Mouse (Mus musculus) left cerebral cortex, postnatal 10 days (tissue): Measurements from ENCODE around the gene Efna5. TPM values are rescaled to one million over a fixed set of nuclear protein-coding genes. Genes with fewer than 3 reads are reported as not detected.

Experiments used
- DNase-seq, 2 experiments: peaks; one replicate each; pipeline ENCODE4 v3.0.0; 2021 to 2022; ENCODE audit warnings: low spot score in 2 of 2, mixed read lengths in 1 of 2; ENCODE audit errors: extremely low spot score in 1 of 2
- intact Hi-C: fragments of 180-260 bp; cut with DNase I; formaldehyde crosslinking; loops from one replicate; pipeline ENCODE4 v1.15.1; 2025
- total RNA-seq, 2 experiments: library from RNA; stranded (reverse); gene quantifications; 2 replicates each; pipeline ENCODE4 v1.2.3; 2021

Gene Efna5
- total RNA-seq, 2 experiments from 2014 or later = 44.2 to 44.4 TPM

DNA sequence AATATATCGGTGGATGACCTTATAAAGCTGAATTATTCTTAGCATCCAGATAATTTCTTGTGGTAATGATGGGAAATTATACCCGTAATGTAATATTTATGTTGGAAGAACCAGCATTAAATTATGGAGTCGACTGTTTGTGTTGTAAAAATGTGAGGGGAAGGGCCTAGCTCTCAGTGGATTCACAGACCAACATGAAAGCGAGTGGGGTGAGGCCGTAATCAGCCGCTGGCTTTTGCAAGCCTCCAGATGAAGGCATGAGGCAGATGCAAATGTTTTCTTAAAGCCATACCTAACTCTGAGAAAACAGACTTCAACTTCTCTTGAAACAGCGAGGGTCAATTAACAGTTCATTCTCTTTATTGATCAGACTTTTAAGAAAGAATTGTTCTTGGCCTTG, 106.4 kb downstream of the Efna5 start:
- no peak for DNase-seq
- intact Hi-C loops = no loop called here

DNA sequence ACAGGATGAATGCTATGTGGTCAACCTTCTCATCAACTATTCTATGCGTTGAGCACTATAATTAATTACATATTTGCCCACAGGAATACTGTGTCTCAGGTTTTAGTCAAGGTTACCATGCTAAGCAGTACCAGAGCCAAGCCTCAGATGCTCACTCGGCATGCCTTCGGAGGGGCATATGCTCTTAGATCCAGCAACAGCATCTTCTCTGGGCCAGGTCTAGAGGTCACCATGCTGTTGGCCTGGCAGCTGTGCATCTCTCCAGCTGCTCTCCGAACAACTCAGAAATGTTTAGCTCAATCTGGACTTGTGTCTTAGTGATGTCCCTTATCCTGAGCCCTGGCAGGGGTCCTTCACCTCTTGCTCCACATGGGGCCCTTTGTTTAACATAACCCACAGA, 114.4 kb downstream of the Efna5 start:
- no peak for DNase-seq
- intact Hi-C loops = no loop called here

DNA sequence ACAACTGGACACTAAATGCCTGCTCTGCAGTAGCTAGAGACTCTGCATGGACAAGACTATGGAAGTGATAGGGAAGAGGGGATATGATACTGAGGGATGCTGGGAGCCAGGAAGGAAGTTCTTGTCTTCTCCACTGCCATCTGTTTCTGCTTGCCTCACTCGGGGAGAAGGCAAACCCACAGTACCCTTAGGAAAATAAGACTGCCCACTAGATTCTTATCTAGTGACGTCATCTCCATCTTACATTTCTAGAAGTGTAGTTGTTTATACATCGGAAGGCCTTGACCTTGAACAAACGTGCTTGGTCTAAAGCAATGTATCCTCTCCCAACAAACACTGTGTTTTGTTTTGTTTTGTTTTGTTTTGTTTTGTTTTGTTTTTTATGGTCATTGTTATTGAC, 116.0 kb downstream of the Efna5 start:
- intact Hi-C loops = no loop called here
- DNase-seq = no peak

DNA sequence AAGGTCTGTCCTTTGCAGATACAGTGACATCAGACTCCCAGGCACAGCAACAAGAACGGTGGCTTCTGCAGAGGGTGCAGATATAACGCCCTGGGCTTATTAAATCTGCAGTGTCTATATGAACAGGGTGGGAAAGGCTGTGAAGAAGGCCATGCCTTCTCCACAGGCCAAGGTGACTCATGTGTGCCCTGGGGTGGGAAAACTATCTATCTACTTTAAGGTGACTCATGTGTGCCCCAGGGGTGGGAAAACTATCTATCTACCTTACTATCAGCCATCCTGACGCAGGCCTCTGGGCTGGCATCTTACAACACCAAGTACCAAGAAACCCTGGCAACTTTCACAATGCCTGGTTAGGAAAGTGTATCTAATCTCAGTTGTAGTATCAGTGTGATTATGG, 124.2 kb downstream of the Efna5 start:
- intact Hi-C loops = no loop called here
- no peak for DNase-seq

DNA sequence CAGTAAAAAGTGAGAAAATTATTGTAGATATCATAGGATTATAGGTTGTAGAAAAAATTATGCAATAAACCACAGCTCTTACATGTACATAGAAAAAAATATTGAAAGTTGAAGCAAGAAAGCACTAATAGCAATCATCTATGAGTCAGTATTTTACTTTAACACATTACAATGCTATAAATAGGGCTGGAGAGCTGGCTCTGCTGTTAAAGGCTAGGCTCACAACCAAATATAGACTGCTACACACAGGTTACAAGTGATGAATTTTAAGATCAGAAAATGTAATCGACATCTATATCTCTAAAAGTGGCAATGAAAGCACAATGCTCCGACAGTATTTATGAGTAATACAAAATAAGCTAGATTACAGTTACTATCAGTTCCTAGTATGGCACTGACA, 125.5 kb downstream of the Efna5 start:
- no peak for DNase-seq

DNA sequence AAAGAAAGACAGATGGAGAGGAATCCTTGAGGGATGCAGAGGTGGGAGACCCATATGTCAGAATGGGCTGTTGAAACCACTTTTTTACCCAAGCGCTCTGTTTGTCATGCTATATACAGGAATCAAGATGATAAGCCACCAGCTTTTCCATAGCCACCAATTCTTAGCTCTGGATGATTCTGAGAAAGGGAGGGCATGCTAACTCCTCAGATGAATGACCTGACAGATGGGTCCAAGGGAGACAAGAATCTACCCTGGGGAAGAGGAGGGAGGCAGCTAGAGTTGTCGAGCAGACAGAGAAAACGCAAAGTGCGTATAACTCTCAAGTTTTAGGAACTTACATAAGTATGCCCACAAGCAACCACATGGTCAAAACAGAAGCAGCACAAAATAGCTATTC, 126.5 kb downstream of the Efna5 start:
- intact Hi-C loops = no loop called here
- DNase-seq = no peak

More for the DNA sequence above, 125.5 kb downstream of the Efna5 start:
- intact Hi-C loops = no loop called here

DNA sequence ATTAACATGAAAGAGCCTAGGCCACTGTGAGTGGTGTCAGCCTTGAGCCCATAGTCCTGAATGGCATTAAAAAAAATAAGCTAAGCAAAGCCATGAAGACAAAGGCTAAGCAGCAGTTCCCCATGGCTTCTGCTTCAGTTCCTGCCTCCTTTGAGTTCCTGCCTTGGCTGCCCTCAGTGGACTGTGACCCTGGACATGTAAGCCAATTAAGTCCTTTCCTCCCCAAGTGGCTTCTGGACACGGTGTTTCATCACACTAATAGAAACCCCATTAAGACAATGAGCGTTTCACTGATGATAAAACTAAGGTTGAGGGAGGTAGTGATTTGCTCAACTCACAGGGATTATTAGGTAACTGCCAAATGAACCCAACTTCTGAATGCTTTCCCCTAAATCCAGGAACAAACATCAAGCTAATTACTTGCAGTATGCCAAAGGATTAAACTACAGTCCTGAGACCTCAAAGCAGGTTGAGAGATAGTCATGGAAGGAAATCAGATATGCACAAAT, 128.7 kb downstream of the Efna5 start:
- intact Hi-C loops = no loop called here
- no peak for DNase-seq

DNA sequence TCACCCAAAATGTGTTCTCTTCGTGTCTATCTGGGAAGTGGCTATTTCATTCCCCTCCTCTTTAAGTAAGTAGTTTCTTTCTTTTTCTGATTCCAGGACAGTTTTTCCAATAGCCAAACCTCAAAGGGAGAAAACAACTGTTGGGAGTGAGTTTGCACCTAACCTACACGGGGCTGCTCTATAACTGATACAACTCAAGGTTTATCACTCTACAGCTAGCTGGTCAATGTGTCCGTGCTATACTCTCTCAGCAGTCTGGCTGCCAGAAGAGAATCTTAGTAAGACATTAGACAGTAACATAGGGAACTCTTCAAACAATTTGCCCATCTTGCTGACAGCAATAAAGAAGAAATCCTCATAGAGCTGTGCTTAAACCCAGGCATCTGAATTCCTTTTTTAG, 130.5 kb downstream of the Efna5 start:
- no peak for DNase-seq
- intact Hi-C loops = no loop called here

DNA sequence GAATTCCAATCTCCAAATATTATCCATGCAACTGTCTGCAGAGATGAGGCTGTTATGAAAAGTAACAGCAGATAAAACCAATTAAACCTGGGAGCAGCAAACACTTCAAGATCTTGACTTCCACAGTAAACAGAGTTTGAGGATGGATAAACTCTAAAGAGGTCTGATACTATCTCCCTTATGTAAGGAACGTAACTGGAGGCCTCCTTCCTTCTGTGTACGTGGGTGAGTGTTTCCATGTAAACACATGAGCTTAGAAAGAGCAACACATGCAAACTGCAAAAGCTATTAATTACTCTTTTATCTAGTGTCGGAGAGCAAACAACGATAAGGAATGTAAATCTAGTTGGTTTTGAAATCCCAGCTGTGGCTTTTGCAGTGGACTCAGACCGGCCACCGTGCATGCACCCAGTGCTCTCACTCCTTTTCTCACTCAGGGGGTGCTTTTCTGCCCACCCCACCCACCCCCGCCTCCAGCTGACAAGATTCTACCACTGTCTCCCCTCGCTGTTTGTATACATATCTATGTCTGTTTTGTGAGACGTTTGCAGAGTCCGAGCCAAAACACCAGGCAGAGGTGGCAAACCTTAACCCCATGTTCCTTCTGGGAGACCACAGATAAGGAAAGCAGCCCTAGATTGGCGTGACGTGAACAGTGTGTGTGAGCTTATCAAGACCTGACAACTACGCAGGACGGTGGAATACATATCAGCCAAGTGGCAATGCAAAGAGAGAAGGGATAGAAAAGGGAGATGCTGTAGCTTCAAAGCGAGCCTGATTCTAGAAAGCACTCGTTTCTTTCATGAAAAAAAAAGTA, 132.1 kb downstream of the Efna5 start:
- intact Hi-C loops = no loop called here
- DNase-seq = no peak

DNA sequence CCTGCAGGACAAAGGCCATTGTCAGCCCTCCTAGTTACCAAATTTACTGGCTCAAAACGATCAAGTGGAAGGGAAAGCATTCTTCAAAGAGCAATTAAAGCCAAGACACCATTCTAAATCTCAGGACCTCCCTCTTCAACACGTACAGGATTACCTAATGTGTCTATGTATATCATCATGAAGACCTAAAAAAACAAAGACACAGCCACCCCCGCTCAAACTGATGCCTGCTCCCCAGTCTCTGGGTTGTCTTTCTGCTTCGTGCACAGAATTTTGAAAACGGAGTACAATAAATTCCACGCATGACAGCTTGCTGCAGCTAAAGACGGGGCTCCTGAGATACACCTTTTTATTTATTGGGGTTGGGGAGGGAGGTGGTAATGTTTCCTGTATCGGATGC, 133.7 kb downstream of the Efna5 start:
- no peak for DNase-seq
- intact Hi-C loops = no loop called here

DNA sequence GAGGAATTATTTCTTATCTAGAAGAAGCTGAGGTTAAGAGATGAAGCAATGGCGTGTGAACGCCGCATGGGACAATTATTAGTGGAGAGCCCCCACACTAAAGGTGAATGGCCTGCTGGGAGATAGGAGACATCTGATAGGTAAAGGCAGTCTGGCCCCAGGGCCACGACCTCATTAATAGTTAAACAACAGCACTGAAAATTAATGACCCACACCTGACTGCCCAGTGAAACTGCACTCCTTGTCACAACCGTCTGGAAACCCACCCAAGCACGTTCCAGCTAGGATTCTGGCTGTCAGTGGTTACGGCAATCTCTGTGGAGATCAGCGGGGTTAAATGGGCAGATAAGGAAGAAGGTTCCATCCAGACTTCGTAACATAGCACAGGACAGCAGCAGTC, 134.3 kb downstream of the Efna5 start:
- DNase-seq = no peak
- intact Hi-C loops = no loop called here

DNA sequence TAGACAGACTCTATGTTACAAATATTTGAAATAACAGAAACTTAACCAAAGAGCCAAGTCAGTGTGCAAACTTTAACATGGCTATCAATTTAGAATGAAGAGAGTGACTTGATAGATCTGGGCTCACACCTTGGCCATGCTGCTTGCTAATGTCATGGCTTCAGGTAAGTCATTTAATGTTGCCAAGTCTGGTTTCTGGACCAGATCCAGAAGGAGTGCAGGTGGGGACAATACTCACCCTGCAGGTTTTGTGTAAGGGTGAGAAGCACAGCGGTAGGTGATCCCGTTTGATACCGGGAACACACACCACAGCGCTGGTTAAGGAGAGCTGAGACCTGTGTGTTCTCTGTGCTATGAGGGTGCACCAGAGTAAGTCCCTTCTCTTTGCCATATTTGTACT, 135.8 kb downstream of the Efna5 start:
- intact Hi-C loops = no loop called here
- no peak for DNase-seq

DNA sequence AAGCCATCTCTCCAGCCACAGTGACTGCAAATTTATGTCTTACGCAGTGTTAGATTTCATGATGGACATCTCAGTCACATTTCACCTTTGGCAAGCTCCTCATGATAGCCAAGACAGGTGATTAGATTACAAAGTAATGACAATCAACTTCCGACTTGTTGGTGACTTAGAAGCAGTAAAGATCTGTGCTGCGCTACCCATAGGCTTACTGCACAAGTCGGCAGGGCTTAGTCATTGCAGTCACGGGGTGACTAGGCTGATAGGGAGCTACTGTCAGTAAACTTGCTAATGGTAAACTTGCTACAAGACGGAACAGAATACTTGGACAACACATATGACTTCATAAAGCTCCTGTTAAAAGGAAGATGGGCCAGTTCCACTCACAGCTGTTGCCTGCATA, 136.9 kb downstream of the Efna5 start:
- intact Hi-C loops = no loop called here
- DNase-seq = no peak

DNA sequence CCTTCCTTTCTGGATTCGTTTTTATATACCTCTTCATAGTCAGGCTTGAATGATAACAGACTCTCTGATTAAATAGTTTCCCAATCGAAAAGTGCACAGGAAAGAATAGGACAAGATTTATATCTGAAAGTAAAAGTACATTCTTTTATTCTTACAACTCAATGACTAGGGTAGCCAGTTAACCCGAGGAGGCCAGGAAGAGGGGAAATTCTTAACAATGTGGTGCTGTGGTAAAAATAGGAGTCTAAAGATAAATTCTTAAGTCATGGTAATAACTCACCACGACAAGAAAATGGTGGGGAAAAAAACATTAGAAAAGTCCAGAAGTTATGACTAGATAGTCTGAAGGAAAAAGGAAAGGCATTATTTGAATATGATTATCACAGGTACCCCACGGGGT, 139.4 kb downstream of the Efna5 start:
- DNase-seq = no peak
- intact Hi-C loops = no loop called here

DNA sequence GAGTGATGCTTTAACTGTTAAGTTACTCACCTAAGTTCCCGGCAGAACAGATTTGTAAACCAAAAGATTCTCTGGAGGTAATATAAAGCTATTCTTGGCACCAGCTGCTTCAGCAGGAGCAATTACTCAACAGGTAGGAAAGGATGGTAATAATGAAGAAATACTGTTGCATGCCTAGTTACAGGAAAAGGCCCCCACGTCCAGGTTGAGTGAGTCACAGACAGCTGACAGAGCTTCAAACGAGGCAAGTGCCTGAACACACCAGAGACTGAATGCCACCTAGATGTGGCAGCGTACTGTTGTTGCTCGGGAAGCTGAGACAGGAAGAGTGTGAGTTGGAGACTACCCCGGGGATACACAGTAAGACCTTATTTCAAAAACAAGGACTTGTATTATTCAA, 140.1 kb downstream of the Efna5 start:
- intact Hi-C loops = no loop called here

DNA sequence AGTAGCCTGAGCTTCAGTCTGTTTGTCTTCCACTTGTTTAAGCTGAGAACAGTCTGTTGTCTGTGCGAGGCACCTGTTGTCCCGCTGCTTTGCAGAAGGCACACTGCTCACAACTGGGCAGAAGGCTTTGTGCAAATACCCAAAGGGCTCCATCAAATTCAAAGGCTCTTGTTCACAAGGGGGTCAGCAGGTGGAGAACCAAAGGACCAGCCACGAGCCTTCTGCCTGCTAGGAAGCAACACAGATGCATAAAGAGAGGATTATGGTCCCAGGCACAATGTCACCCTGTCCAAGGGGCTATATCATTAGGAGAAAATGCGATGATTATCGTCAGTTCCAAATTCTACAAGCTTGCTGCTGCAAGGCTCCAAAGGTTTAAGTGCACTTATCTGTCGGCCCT, 141.1 kb downstream of the Efna5 start:
- DNase-seq = no peak
- intact Hi-C loops = no loop called here

More for the DNA sequence above, 140.1 kb downstream of the Efna5 start:
- no peak for DNase-seq

DNA sequence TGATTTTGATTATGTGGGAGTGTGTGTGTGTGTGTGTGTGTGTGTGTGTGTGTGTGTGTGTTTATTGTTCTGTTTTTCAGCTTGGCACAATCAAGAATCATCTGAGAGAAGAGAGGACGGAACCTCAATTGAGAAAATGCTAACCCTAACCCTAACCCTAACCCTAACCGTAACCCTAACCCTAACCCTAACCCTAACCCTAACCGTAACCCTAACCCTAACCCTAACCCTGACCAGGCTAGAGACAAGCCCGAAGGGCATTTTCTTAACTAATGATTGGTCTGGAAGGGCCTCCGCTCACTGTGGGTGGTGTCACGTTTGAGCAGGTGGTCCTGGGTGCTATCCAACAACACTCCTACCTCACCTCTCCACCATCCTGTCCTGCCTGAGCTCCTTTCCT, 143.7 kb downstream of the Efna5 start:
- intact Hi-C loops = no loop called here

DNA sequence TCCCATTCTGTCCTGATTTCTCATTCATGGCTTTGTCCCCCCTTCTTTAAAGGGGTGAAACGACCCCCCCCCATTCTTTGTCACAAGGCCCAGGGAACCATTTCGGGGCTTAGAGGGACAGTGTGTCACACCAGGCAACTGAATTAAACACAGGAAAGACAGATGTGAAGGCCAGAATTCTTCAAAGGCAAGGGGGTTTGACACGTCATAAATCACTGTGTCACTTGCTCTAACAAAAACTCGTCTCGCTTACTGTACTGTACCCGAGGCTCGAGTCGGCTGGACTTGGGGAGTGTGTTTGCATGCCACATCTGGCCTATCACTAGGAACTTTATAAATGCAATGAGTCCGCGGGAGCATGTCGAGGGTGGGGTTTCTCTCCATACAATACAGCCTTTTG, 145.2 kb downstream of the Efna5 start:
- intact Hi-C loops = no loop called here
- DNase-seq = no peak

More for the DNA sequence above, 143.7 kb downstream of the Efna5 start:
- no peak for DNase-seq

DNA sequence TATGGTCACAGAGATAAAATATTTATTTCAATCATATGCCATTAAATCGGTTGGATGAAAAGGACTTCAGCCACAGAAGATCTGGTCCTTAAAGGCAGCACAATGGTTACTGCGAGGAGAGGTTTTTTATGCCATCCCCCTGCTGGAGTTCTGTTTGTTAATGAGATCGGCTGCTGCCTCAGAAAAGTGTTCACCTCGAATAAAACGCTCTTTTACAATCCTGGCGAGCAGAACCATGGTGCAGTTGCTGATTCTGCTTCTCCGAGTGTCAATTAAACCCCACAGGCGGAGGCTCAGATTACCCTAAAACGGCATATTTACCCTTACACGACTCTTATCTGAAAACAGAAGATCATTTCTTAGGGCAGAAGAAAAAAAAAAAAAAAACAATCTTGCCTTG, 146.2 kb downstream of the Efna5 start:
- intact Hi-C loops = no loop called here
- no peak for DNase-seq

DNA sequence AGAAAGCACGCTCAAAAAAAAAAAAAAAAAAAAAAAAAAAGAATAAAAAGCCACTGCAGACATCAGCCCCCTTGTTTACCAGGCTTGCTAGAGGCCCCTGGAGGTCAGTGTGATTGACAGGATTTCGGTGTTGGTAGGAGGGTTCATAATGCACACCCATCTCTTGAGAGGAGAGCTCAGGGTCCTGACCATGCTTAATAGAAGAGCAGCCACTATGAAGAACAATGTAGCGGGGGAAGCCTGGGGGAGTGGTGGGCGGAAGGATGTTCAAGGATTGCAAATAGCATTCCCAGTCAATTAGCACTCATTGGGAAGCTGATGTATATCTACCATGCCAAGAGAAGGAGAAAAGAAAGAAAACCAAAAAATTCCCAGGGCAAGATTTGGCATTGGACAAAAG, 147.1 kb downstream of the Efna5 start:
- intact Hi-C loops = no loop called here
- no peak for DNase-seq
